Mouse (Mus musculus) liver, embryonic 13.5 days (tissue): ENCODE results near the gene Usp25. TPM values are rescaled to one million over a fixed set of nuclear protein-coding genes. Genes with fewer than 3 reads are reported as not detected.

Experiments
- ATAC-seq: fragments of 200-750 bp; cut with Nextera tagmentation; 2 replicates; pipeline ENCODE4 v1.8.0; 2017; ENCODE audit warnings: low read depth, mild to moderate bottlenecking, moderate number of reproducible peaks, moderate library complexity
- DNase-seq: peaks from one replicate; pipeline ENCODE4 v3.0.0; 2022
- H3K27ac ChIP-seq: fragments of 300-500 bp; sonication (generic); 2 replicates; pipeline ENCODE4 v1.5.1; 2015; ENCODE audit warnings: moderate library complexity, mild to moderate bottlenecking, inconsistent platforms
- H3K27me3 ChIP-seq: fragments of 300-500 bp; sonication (generic); 2 replicates; pipeline ENCODE4 v1.6.1; 2015; ENCODE audit warnings: mild to moderate bottlenecking, inconsistent platforms
- H3K36me3 ChIP-seq: fragments of 300-500 bp; sonication (generic); 2 replicates; pipeline ENCODE4 v1.6.1; 2015; ENCODE audit warnings: mild to moderate bottlenecking, inconsistent platforms
- H3K4me1 ChIP-seq: fragments of 300-500 bp; sonication (generic); replicated peaks from 2 replicates; pipeline ENCODE4 v1.6.1; 2015; ENCODE audit warnings: inconsistent platforms
- H3K4me2 ChIP-seq: fragments of 300-500 bp; sonication (generic); 2 replicates; pipeline ENCODE4 v1.6.1; 2015; ENCODE audit warnings: inconsistent platforms, mild to moderate bottlenecking, moderate library complexity
- H3K4me3 ChIP-seq: fragments of 300-500 bp; sonication (generic); replicated peaks from 2 replicates; pipeline ENCODE4 v1.5.1; 2015; ENCODE audit warnings: mild to moderate bottlenecking, inconsistent platforms
- H3K9ac ChIP-seq: fragments of 300-500 bp; sonication (generic); 2 replicates; pipeline ENCODE4 v1.6.1; 2015; ENCODE audit warnings: mild to moderate bottlenecking, inconsistent platforms
- H3K9me3 ChIP-seq: fragments of 300-500 bp; sonication (generic); replicated peaks from 2 replicates; pipeline ENCODE4 v1.6.1; 2016; ENCODE audit warnings: inconsistent platforms
- WGBS: fragments of 180-500 bp; shearing (Covaris S2); methylation state at CpG from one replicate; pipeline ENCODE4 v1.1.7; 2015; ENCODE audit not compliant: insufficient replicate concordance; 5-methylcytosine and 5-hydroxymethylcytosine counted together
- polyA plus RNA-seq: library from polyadenylated mRNA; unstranded; fragments of >200 nt; fragmentation: Nextera tagmentation; extraction: Ambion mirVana; gene quantifications from 2 replicates; pipeline ENCODE4 v1.2.1, GENCODE M21; 2015

The Usp25 gene
- polyA plus RNA-seq, 1 experiment from 2014 or later: 37.1 TPM

DNA sequence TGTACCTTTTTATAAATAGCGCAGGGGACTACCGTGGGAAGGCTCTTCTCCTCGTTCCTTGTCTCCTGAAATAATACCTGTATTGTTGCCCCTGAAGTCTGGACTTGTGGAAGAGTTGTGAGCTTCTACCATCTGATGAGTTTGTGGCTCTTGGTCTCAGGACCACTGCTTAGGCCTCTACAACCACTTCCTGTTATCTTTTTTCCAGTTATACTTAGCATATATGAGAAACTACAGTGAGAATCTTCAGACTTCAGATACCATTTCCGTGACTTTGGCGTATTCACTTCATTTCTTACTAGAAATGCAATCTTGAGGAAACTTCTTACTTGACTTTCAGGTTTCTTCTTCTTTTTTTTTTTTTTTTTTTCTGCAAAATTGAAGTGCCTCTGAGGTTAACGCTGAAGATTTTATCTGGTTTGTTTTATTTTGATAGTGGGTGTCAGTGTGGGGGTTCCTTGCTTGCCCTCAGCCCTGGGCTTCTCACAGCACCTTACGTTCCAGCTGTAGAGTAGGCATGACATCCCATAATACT lies 81.6 kb downstream of the Usp25 start:
- H3K9ac ChIP-seq: no peak overlapping the region
- no peaks in the 10 kb centered on the region for H3K27me3 ChIP-seq
- no peak overlapping the region for H3K4me2 ChIP-seq
- no peak overlapping the region for H3K4me3 ChIP-seq
- ATAC-seq: no peak
- 86% methylated on average over 7 of the region's 7 CpGs for WGBS
- H3K4me1 ChIP-seq: no peaks in the 10 kb centered on the region
- H3K9me3 ChIP-seq: no peaks in the 10 kb centered on the region
- peaks cover 81% of the 10 kb centered on the region for H3K36me3 ChIP-seq
- DNase-seq: no peak
- no peak overlapping the region for H3K27ac ChIP-seq

- Histone ChIP-seq H3K4me3 (no peak overlapping the region), H3K27ac (no peak overlapping the region), H3K9ac (no peak overlapping the region), H3K9me3 (no peaks in the 10 kb centered on the region), H3K36me3 (peaks cover 64% of the 10 kb centered on the region), H3K4me2 (no peak overlapping the region), H3K4me1 (no peaks in the 10 kb centered on the region), H3K27me3 (no peaks in the 10 kb centered on the region)
- 76% methylated on average over 8 of the region's 8 CpGs for WGBS
- ATAC-seq (no peak), DNase-seq (no peak)
Observed at GRCm38 (mm10) chr16:77099018-77099869, 85.7 kb downstream of the Usp25 start.

- ATAC-seq (no peak), DNase-seq (no peak)
- Histone ChIP-seq H3K27ac (no peak overlapping the region), H3K27me3 (no peaks in the 10 kb centered on the region), H3K4me2 (no peak overlapping the region), H3K4me1 (no peaks in the 10 kb centered on the region), H3K4me3 (no peak overlapping the region), H3K9ac (no peak overlapping the region), H3K9me3 (no peaks in the 10 kb centered on the region), H3K36me3 (peaks cover 40% of the 10 kb centered on the region)
- WGBS: 84% methylated on average over 5 of the region's 5 CpGs
Observed at GRCm38 (mm10) chr16:77103637-77104264, 90.2 kb downstream of the Usp25 start.

GRCm38 (mm10) chr16:77111268-77111667 lies 97.8 kb downstream of the Usp25 start:
- H3K27me3 ChIP-seq: no peaks in the 10 kb centered on the region
- H3K4me1 ChIP-seq: no peaks in the 10 kb centered on the region
- 83% methylated on average over 1 of the region's 1 CpGs for WGBS
- no peak overlapping the region for H3K9ac ChIP-seq
- ATAC-seq: no peak
- H3K4me3 ChIP-seq: no peak overlapping the region
- no peak overlapping the region for H3K4me2 ChIP-seq
- DNase-seq: no peak
- H3K27ac ChIP-seq: no peak overlapping the region
- peaks cover 66% of the 10 kb centered on the region for H3K36me3 ChIP-seq
- H3K9me3 ChIP-seq: no peaks in the 10 kb centered on the region

DNA sequence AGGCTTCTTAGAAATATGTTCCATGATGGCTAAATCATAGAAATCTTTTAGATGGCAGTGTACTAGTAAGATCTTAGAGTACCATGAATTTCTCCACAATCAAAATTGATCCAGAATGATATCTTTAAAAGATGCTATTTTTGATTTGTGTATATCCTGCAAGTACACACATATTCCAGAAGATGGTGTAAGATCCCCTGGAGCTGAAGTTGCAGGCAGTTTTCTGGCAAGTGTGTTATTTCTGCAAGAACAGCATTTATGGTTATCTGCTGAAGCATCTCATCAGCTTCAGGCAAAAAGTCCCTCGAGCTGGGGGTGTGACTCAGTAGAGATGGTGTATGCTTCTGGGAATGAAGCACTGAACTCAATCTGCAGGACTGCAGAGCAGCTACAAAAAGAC lies 112.4 kb downstream of the Usp25 start:
- Histone ChIP-seq H3K27ac (no peak overlapping the region), H3K4me2 (no peak overlapping the region), H3K4me3 (no peak overlapping the region), H3K36me3 (no peaks in the 10 kb centered on the region), H3K9ac (no peak overlapping the region), H3K27me3 (no peaks in the 10 kb centered on the region), H3K9me3 (no peaks in the 10 kb centered on the region), H3K4me1 (no peaks in the 10 kb centered on the region)
- DNase-seq (no peak), ATAC-seq (no peak)
- WGBS: 16% methylated on average over 1 of the region's 1 CpGs

- Histone ChIP-seq H3K4me2 (no peak overlapping the region), H3K27me3 (no peaks in the 10 kb centered on the region), H3K4me3 (no peak overlapping the region), H3K36me3 (no peaks in the 10 kb centered on the region), H3K9ac (no peak overlapping the region), H3K4me1 (no peaks in the 10 kb centered on the region), H3K27ac (no peak overlapping the region), H3K9me3 (no peaks in the 10 kb centered on the region)
- ATAC-seq: no peak
- 25% methylated on average over 5 of the region's 5 CpGs for WGBS
- no peak for DNase-seq
Observed at GRCm38 (mm10) chr16:77128683-77129082, 115.2 kb downstream of the Usp25 start.

DNA sequence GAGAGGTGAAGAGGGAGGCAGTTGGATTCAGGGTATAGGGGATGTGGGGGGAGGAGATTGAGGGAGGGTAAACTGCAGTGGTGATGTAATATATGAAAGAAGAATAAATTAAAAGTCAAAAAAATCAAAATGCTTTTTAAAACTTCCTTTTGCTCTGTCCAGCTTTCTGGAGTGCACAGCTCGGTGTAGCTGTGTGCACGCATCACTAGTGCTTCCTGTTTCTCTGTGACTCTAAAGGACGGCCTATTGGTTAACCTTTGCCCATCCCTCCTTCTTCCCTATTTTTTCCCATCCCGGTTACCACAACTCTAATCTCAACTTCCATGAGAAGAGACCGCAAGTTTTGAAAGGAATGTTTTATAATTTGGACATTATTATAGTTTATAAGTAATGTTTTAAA lies 119.5 kb downstream of the Usp25 start:
- 60% methylated on average over 5 of the region's 5 CpGs for WGBS
- Histone ChIP-seq H3K4me3 (no peak overlapping the region), H3K9me3 (no peaks in the 10 kb centered on the region), H3K4me1 (no peaks in the 10 kb centered on the region), H3K27me3 (no peaks in the 10 kb centered on the region), H3K27ac (no peak overlapping the region), H3K9ac (no peak overlapping the region), H3K36me3 (no peaks in the 10 kb centered on the region), H3K4me2 (no peak overlapping the region)
- ATAC-seq (no peak), DNase-seq (no peak)

DNA sequence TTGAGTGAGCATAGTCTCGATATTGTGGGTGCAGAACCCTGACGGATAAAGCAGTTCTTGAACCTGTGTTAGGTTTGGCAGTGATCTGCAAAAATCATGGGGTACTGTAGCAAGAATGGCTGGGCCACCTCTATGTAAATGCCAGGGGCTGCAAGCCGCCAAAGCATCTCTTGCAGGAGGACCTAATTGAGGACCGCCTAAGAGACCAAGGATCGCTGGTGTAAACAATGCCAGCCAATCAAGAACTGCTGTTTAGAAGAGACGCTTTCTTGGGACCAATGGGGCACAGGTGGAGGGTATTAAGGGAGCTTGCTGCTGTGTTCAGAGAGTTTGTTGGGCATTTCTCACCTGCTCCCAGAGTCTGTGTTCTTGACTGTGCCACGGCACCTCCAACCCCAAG lies 127.1 kb downstream of the Usp25 start:
- Histone ChIP-seq H3K9me3 (no peaks in the 10 kb centered on the region), H3K27ac (no peak overlapping the region), H3K4me2 (no peak overlapping the region), H3K9ac (no peak overlapping the region), H3K36me3 (no peaks in the 10 kb centered on the region), H3K4me3 (no peak overlapping the region), H3K27me3 (no peaks in the 10 kb centered on the region), H3K4me1 (no peaks in the 10 kb centered on the region)
- WGBS: 72% methylated on average over 7 of the region's 7 CpGs
- no peak for DNase-seq
- no peak for ATAC-seq

DNA sequence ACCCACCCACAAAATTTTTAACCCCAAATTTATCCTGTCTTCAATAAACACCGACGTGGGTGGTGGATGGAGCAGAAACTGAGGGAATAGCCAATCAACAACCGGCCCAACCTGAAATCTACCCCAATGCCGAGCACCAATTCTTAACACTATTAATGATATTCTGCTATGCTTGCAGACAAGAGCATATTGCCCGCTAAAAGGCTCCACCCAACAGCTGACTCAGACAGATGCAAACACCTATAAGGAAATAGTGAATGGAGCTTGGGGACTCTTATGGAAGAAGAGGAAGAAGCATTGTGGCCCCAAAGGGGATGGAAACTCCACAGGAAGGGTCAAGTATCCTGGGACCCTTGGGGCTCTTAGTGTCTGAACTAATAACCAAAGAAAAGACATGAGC lies 133.3 kb downstream of the Usp25 start:
- Histone ChIP-seq H3K27me3 (no peaks in the 10 kb centered on the region), H3K36me3 (no peaks in the 10 kb centered on the region), H3K27ac (no peak overlapping the region), H3K9me3 (no peaks in the 10 kb centered on the region), H3K4me3 (no peak overlapping the region), H3K4me2 (no peak overlapping the region), H3K9ac (no peak overlapping the region), H3K4me1 (no peaks in the 10 kb centered on the region)
- DNase-seq (no peak), ATAC-seq (no peak)
- 70% methylated on average over 5 of the region's 5 CpGs for WGBS

- no peaks in the 10 kb centered on the region for H3K4me1 ChIP-seq
- 53% methylated on average over 8 of the region's 8 CpGs for WGBS
Observed at GRCm38 (mm10) chr16:77150338-77150737, 136.8 kb downstream of the Usp25 start.

DNA sequence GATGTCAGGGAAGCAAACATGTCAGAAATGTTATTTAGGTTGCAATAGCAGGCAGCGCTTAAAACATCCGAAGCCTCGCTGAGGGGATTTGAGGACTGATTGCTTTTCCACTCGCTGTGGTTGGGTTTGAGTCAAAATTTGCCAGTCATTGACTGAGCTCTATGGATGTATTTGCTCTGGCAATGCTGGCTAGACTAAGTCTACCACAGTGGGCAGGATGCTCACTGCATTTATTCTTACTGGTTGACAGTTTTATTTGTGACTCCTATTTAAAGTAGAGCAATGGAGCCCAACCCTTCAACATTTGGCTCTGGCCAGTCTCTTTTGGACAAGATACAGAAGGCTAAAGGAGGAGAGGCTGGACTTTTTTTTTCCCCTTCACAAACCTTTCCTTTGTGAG lies 137.4 kb downstream of the Usp25 start:
- WGBS: 77% methylated on average over 4 of the region's 4 CpGs
- no peak overlapping the region for H3K9ac ChIP-seq

More at GRCm38 (mm10) chr16:77150338-77150737, 136.8 kb downstream of the Usp25 start:
- DNase-seq (no peak), ATAC-seq (no peak)
- Histone ChIP-seq H3K9ac (no peak overlapping the region), H3K27me3 (no peaks in the 10 kb centered on the region), H3K9me3 (no peaks in the 10 kb centered on the region), H3K27ac (no peak overlapping the region), H3K4me2 (no peak overlapping the region), H3K4me3 (no peak overlapping the region), H3K36me3 (no peaks in the 10 kb centered on the region)

More for the DNA sequence above, 137.4 kb downstream of the Usp25 start:
- no peak overlapping the region for H3K4me3 ChIP-seq
- H3K9me3 ChIP-seq: no peaks in the 10 kb centered on the region
- no peak overlapping the region for H3K4me2 ChIP-seq
- DNase-seq (no peak), ATAC-seq (no peak)
- no peaks in the 10 kb centered on the region for H3K4me1 ChIP-seq
- no peaks in the 10 kb centered on the region for H3K36me3 ChIP-seq
- H3K27me3 ChIP-seq: no peaks in the 10 kb centered on the region
- H3K27ac ChIP-seq: no peak overlapping the region
